Mouse (Mus musculus) testis, adult 2 months (tissue): ENCODE data around the gene Cmtm8.

Experiments used
- CTCF ChIP-seq: fragments of 200-500 bp; IDR thresholded peaks from 2 replicates; pipeline ENCODE4 v1.5.1; 2012; ENCODE audit warnings: low read depth, mild to moderate bottlenecking, inconsistent platforms, low read length, moderate library complexity; ENCODE audit not compliant: control insufficient read depth, insufficient read depth, insufficient replicate concordance
- POLR2A ChIP-seq: fragments of 200-500 bp; IDR thresholded peaks from 2 replicates; pipeline ENCODE4 v1.6.1; 2012; ENCODE audit warnings: low read depth, mild to moderate bottlenecking, inconsistent platforms, low read length, moderate library complexity; ENCODE audit not compliant: control insufficient read depth

GRCm38 (mm10) chr9:114830351-114830750 is 13.6 kb downstream of the Cmtm8 start:
- TF ChIP-seq POLR2A = no peak
- TF ChIP-seq CTCF = no peak
